Mouse (Mus musculus) common myeloid progenitor, adult 5-6 weeks (primary cell): Measurements from ENCODE around the gene Slc28a2. TPM values are rescaled to one million over a fixed set of nuclear protein-coding genes. Genes with fewer than 3 reads are reported as not detected.
"Not testable (repeated sequence)": the region's sequence is repeated elsewhere in the genome, so short reads cannot be mapped to it uniquely, and the experiment has no call there.

Experiments used
- ATAC-seq: replicated peaks from 2 replicates; pipeline ENCODE4 v1.8.0; 2016; ENCODE audit warnings: low read depth, mild to moderate bottlenecking, moderate TSS enrichment, inconsistent platforms; ENCODE audit not compliant: poor library complexity, severe bottlenecking
- total RNA-seq: library from RNA; stranded (forward); fragments of 200-1000, 187-1606 nt; gene quantifications from 2 replicates; pipeline ENCODE4 v1.2.3, GENCODE M21; 2017

Slc28a2 gene
- 16.4 and 21.4 TPM in 2 replicates for total RNA-seq

DNA sequence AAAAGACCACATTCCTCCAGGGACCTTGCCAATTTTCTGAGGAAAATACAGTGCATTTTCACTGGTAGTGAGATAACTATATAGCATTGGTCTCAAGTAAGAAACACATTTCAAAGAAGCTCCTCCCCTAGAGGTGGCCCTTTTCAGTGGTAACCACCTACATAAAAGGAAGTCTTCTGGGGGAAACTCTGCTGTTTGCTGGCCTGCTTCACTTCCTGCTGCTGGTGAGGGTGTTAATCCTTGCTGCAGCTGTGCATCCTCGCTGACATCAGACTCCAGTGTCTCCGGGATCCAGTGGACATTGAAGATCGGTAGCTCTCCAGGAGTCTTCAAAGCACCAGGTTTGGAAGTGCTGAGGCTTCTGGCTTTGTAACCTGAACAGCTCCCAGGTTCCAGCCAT lies at the start of gene Slc28a2:
Gene Slc28a2 (plus strand): TSS at position 278 of the 400 bp plus-strand sequence.
- ATAC-seq: peak; percentile 99

DNA sequence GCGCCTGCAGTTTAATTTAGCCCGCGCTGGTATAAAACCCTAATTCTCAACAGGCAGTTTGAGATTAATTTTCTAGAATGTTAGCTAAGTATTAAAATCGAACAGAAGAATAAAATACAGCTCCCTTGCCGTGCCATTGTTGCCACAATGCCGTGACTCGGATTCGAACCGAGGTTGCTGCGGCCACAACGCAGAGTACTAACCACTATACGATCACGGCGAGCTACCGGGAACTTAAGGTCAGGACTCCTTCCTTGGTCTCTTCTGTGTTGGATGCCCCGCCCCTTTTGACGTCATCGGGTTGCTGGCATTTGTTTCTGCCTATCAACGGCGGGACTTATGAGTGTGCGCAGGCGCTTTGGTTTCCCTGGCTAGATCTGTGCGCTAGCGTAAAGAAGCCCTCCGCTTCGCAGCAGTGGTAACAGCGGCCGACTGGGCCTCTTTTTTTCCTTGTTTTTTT lies 49.0 kb upstream of the Slc28a2 start:
- ATAC-seq: peak; percentile 54

DNA sequence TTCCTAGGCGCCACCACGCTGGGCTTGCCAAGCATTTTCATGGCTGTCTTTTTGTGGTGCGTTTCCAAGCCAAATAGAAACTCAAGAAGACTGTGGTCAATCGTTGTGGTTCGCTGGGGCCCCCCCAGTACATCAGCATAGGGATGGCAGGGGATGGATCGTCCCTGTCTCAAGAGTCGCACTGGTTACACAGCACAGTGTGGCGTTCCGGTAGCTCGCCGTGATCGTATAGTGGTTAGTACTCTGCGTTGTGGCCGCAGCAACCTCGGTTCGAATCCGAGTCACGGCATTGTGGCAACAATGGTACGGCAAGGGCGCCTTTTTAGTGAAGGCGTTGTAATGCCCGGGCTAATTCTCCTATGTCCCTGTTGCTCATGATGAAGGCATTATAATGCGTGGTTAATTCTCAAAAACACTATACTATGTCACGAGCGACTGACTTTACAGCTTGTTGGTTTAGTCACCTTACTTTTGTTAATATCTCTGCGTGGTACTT lies 48.5 kb upstream of the Slc28a2 start:
- ATAC-seq: peak; percentile 44

DNA sequence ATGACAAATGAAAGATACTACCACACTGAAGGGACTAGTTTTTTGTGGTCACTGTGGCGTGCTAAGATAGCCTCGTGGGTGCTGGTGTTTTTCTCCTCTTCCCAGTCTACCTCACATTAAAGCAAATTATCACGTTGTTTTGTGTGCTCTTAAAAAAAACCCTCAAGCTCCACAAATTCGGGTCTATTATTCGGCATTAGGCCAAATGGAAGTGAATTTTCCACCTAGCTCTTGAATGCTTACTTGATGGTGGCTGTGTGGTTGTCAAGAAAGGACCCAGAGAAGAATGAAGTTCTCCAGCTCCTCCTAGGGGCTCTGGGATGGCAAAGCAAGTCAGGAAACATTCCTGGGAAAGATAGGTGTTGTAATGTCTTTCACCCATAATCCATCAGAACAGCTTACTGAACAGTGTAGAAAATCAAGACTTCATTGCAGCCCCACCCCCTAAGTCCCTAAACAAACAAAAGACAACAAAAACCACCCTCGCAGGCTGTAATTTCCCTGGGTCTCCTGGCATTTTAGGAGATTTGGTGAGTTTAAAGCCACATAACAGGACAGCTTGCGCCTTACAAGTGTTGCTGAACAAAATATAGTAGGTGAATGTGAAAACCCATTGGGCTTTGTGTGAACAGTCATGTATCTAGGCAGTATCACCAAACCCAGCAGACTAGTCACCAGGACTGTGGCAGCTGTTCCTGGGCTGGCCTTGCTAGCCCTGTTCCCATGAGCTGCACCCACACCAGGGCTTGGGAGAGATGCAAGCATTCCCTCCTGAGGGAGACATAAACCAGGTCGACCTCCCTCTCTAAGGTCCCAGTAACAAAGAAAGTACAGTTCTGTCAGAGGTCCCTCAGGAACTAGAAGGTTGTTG lies 47.6 kb upstream of the Slc28a2 start:
- no peak for ATAC-seq

DNA sequence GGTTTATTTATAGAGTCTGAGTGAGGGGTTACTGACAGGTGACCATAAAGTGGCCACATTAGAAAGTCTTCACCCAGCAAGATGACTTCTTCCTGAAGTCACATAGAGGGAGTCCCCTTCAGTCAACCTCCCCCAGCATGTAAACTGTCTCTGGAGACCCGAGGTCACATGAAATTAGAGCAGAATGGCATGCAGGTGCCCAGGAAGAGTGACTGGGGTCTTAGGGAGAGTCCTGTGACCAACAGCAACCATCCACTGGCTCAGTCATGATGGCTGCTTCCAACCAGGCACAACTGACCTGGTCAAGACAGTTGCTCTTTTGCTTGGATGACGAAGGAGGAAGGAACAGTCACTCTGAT lies 47.0 kb upstream of the Slc28a2 start:
- ATAC-seq: no peak

DNA sequence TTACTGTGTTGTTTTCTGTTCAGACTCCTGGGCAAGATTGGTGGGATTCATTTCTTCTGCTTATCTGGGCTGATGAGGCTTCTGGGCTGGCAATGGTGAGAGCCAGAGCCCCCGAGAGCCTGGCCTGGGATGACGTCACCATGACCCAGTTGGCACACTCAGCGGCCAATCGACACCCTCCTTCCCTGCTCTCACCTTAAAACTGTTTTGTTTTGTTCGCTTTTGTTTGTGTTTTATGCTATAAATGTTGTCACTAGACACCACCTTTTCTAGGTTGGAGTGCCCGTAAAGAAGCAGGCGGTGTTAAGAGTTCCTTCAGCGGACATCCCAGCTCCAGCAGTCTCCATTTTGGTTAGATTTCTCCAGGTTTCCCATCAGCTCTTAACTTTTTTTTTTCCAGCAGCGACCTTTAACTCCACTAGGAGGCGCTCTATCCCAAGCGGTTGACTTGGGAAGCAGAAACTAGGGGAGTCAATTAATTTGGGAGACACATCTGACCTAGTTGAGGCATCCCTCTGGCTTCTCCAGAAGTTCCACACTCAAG lies 45.4 kb upstream of the Slc28a2 start:
- 0 out of 2 replicates have a peak, but pooled peaks have one; percentile 9 for ATAC-seq

DNA sequence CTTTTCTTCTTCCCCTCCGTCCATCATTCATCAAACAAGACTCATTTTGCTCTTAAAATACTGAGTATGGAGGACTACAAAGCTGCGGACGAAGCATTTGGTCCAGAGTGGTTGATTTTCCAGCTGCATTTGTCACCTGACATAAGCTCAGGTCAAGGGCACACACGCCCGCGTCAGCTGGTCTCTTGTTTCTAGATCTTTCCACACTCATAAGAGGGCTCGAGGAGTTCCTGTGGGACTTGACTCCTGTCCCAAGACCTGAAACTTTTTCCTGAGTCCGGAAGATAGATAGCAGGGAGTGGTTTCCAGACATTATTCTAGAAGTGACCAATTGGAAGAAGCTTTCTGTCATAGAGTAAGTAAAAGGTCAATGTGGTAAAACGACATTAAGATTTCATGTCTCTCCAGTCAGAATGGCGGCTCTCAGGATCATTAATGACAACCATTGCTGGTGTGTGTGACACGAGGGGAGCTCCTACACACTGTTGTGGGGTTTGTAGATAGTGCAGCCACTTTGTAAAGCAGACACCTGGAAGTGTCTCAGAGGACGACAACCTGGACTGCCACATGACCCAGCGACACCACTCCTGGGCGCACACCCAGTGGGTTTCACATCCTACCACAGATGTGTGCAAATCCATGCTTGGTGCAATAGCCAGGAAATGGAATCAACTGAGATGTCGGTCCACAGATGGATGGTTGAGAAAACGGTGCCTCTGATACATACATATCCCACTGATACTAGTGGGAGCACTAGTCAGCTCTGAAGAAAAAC lies 44.8 kb upstream of the Slc28a2 start:
- no peak for ATAC-seq

DNA sequence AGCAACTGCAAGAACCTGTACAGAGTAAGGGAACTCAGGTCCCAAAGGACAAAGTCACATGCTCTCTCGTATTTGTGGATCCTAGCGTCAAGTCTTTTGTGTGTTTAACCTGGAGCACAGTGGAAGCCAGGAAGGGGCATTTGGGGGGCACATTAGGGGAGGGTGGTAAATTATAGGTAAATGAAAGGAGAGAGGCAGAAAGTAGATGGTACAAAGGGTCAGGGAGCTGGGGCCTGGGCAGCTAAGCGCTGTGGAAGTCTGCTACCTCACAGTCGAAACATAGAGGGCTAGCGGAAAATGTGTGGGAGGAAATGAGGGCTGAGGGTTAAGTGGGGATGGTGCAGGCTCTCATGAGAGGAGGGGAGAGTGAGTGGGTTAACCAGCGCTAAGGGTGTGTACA lies 44.2 kb upstream of the Slc28a2 start:
- ATAC-seq: no peak

DNA sequence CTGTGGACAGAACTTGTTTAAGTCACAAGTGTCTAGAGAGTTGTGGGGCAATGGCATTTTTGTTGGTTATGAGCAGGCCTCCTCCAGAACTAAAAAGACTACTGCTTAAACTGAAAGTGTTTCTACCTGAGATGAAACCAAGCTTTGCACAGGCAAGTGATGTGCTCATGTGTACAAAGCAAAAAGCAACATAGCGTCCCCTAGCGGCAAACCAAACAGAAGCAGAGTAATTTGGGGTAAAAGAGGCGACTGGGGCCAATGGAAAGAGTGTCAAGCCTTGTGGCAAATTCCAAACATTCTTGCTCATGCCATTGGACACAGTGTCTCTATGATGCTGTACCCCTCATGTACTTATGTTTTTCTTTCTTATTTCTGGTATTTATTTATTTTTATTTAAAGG lies 41.2 kb upstream of the Slc28a2 start:
- ATAC-seq: no peak

DNA sequence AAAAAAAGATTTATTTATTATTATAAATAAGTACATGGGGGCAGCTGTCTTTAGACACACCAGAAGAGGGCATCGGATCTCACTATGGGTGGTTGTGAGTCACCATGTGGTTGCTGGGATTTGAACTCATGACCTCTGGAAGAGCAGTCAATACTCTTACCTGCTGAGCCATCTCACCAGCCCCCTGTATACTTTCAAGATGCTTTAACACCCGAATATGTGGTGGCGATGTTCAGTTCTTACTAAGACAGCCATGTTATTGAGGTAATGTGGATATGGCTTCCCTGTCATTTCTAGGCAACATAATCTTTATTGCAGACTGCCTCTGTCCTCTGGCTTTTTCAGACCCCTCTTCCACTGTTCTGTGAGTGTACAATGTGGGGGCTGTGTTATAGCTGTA lies 39.1 kb upstream of the Slc28a2 start:
- not testable (repeated sequence) for ATAC-seq

DNA sequence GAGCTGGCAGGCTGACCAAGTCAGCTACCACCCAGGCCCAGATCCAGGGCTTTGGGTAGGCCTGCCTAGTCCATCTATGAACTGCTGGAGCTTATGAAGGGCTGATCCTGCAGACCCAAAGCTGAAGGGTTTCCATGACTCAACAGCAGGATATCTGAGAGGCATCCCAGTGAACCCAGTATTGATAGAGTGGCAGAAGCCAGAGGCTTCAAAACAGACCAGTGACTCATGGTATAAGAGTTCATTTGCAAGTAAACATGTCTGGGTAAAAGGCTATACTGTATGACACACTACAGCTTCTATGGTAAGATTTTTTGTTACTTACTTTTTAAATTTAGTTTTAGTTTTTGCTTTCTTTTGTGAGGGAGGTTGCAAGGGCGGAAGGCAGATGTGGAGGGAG lies 30.1 kb upstream of the Slc28a2 start:
- no peak for ATAC-seq

DNA sequence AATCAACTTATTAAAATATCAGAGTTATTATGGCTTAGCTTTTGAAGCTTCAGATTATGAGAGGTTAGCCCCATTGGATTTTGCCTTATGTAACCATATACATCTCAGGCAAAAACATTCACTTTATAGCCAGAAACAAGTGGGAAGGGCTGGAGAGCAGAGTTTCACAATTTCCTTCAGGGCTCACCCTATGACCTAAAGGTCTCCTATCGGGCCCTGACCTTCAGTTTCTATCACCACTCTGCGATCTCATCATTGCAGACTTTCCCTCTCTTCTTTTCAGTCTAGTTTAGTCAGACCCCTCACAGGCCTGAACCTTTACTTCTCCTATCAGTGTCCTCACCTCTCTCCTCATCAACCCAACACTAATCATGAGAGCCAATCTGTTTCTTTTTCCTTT lies 18.7 kb upstream of the Slc28a2 start:
- peak; percentile 54; the same call in 1 of the 2 replicates for ATAC-seq

DNA sequence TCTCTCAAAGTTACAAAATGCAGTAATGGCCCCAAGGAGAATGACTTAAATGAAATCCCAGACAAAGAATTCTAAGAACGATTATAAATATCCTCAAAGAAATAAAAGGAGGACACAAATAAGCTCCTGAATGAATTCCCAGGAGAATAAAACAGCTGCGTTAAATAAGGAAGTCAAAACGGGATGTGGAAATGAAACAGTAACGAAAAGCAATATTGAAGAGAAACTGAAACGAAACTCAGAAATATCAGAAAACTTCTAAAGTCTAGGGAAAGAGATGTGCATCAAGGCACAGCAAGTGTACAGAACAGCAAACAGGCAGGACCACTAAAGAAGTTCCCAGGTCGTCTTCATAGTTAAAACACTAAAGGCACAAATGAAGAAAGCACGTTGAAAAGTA lies 17.3 kb upstream of the Slc28a2 start:
- ATAC-seq: peak; percentile 56

DNA sequence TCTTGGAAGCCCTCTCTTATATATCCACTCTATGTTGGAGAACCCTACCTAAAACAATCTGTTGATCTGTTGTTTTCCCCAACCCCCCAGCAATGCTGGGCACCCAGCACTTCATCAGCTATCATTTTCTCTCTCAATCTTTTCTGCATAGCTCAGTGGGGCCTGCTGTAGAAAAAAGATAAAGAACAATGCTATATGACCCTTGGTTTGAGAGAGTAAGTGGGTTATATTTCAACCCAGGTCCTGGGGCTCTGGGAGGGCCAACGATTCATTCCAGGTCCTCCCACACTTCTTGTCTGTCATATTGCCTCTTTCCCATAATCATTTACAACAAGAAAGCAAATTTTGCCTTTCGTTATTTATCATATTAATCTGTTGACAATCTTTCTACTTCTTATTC lies 368 bp downstream of the Slc28a2 start:
- ATAC-seq: not testable (repeated sequence)

DNA sequence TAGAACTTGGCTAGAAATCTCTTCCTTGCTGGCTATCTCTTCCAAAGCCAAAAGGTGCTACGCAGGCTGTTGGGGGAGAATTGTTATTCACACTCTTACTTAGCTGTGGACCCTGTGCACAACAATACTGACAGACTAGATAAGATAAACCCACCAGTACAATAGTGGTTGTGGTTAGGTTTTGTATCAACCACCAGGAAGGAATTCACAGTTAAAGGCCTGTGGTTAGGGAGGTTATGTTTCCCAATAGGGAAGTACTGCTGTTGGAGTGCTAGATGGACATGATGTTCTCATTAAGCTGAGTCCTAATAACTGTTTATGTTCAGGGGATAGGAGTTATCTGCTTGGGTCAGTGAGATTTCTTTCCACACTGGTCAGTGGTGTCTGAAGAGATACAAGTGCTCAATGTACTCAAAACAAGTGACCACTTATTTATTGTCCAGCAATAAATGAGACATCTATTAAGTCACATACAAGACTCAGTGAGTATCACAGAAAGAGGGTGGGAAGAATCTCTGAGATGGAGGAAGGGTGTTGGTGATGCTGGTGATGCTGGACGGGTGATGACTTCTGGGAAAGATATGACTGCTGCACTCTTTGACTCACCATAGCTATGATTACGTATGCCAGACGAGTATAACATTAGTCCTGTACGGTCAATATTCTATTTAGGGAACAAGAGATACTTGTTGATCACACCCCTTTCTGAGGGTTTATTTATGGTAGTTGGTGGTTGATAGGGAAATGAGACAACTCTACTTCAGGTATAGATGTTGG lies 12.6 kb downstream of the Slc28a2 start:
- ATAC-seq: peak; percentile 87

DNA sequence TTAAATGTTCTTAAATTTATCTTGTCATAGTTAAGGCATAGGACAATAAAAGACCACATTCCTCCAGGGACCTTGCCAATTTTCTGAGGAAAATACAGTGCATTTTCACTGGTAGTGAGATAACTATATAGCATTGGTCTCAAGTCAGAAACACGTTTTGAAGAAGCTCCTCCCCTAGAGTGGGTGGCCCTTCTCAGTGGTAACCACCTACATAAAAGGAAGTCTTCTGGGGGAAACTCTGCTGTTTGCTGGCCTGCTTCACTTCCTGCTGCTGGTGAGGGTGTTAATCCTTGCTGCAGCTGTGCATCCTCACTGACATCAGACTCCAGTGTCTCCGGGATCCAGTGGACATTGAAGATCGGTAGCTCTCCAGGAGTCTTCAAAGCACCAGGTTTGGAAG lies 14.2 kb downstream of the Slc28a2 start:
- ATAC-seq: peak; percentile 89

DNA sequence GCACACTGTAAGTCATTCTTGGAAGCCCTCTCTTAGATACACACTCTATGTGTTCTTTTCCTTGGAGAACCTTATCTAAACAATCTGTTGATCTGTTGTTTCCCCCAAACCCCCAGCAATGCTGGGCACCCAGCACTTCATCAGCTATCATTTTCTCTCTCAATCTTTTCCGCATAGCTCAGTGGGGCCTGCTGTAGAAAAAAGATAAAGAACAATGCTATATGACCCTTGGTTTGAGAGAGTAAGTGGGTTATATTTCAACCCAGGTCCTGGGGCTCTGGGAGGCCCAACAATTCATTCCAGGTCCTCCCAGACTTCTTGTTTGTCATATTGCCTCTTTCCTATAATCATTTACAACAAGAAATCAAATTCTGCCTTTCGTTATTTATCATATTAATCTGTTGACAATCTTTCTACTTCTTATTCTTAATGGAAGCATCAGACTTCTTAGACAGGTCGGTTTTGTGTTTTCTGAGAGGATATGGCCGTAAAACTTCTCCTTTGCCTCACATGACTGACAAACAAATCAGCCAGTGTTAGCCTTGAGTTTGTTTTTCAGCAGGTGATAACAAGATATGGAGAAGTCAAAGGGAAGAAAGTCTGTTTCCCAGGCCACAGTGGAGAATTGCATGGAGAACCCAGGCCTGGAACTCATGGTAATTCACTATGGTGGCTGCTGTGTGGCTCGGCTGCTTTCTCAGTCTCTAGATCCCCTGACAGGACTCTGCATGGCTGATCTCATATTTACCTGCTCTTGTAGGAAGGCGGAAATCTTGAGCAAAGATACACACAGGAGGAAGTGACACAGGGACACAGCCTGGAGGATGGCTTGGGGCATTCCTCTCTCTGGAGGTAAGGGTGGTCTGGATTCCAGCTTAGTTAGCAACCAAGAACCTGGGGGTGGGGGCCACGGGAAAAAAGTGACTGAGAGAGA lies 15.0 kb downstream of the Slc28a2 start:
- no peak for ATAC-seq

DNA sequence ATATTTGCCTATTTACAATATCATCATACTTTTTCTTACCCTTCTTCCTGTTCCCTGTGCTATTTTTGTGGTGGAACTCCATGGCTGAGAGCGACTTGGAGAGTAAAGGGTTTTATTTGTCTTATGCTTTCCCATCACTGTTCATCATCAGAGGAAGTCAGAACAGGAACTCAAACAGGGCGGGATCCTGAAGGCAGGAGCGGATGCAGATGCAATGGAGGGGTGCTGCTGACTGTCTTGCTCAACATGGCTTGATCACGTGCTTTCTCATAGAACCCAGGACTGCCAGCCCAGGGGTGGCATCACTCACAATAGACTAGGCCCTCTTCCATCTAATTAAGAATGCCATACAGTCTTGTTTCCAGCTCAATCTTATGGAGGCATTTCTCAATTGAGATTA lies 24.1 kb downstream of the Slc28a2 start:
- no peak for ATAC-seq

DNA sequence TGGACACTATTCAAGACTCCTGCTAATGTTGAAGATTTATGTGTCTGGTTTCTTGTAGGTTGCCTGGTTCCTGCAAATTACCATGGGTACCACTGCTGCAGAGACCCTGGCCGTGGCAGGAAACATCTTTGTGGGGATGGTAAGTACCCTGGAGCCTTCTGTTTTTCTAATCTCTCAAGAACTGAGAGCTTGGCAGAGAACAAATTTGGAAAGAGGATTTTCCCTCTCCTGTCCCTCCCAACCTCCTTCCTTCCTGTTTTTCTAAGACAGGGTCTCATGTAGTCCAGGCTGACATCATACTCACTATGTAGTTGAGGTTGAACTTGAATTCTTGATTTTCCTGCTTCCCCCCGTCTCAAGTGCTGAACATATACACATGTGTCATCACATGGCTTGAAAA lies 26.1 kb downstream of the Slc28a2 start:
- no peak for ATAC-seq
